Mouse (Mus musculus): Measurements from ENCODE around the gene Orai1.

GRCm38 (mm10) chr5:122989551-122990330, 25.1 kb upstream of the Orai1 start, which contains the start of gene Kdm2b:
- TF ChIP-seq CTCF (IDR thresholded peaks at IDR 0.05; ENCODE audit: control insufficient read depth, insufficient read depth, insufficient replicate concordance, low read depth, low read length) (no peak), POLR2A (IDR thresholded peaks at IDR 0.05; ENCODE audit: control insufficient read depth, low read depth, low read length) (no peak)
